8 mouse cellular contexts compared by ENCODE assay signal in genomic region chr7:116531311-116531710, GRCm38 (mm10). TPM values are rescaled to one million over a fixed set of nuclear protein-coding genes. Genes with fewer than 3 reads are reported as not detected.
DNase-seq lines count a peak whose midpoint lies in the region; ATAC-seq and TF ChIP-seq lines count a peak whose summit lies in the region.

No protein-coding gene starts in this region.

- intact Hi-C loops in left cerebral cortex, adult 2 months (cut with DNase I), result loop anchor here (1.0 to 5.0 kb wide), 2 partner anchors 77 to 1571 kb away; no protein-coding TSS in a partner anchor

- peaks cover 69% of the 10 kb centered on the region for H3K36me3 ChIP-seq in hindbrain, embryonic 10.5 days
- H3K36me3 ChIP-seq in midbrain, embryonic 14.5 days (ENCODE audit: control insufficient read depth, insufficient read depth, low read length), result peaks cover 61% of the 10 kb centered on the region

- H3K9ac ChIP-seq in midbrain, embryonic 14.5 days (replicated peaks; ENCODE audit: low read length), result no peak overlapping the region

- H3K4me3 ChIP-seq in hindbrain, embryonic 10.5 days, result no peak overlapping the region
- no peak overlapping the region for H3K4me3 ChIP-seq in left cerebral cortex, adult 2 months
- no peak overlapping the region for H3K4me3 ChIP-seq in midbrain, embryonic 14.5 days (replicated peaks; ENCODE audit: low read depth, low read length)

- H3K4me1 ChIP-seq in hindbrain, embryonic 10.5 days (replicated peaks), result no peaks in the 10 kb centered on the region
- no peaks in the 10 kb centered on the region for H3K4me1 ChIP-seq in midbrain, embryonic 14.5 days (ENCODE audit: control insufficient read depth, insufficient read depth, low read length)

- no peak overlapping the region for H3K4me2 ChIP-seq in midbrain, embryonic 14.5 days (ENCODE audit: low read length)

- TF ChIP-seq CTCF in left cerebral cortex, adult 2 months (IDR thresholded peaks at IDR 0.05), result peak; percentile 73

- DNase-seq in adrenal gland, adult (ENCODE audit: inconsistent age in 2 of 2, low spot score in 1 of 2), result peak; percentile 17 to 79
- DNase-seq in adrenal gland, adult 8-10 months, result no peak
- peak; percentile 77 for DNase-seq in NIH3T3 (ENCODE audit: low read depth)
- peak; percentile 63 for DNase-seq in embryo, embryonic 9.5 days (ENCODE audit: extremely low spot score)
- peak; percentile 35 for DNase-seq in hindbrain, embryonic 10.5 days (ENCODE audit: low spot score)
- peak in 1 of 2 experiments; percentile 24 for DNase-seq in left cerebral cortex, adult 2 months (ENCODE audit: extremely low spot score in 1 of 2, low spot score in 2 of 2)
- peak; percentile 80 for DNase-seq in midbrain, embryonic 14.5 days
- DNase-seq in urinary bladder, postnatal 36 days (ENCODE audit: low spot score in 2 of 2), result no peak

- no peaks in the 10 kb centered on the region for H3K9me3 ChIP-seq in hindbrain, embryonic 10.5 days
- H3K9me3 ChIP-seq in midbrain, embryonic 14.5 days (ENCODE audit: control insufficient read depth, low read length), result no peaks in the 10 kb centered on the region

- WGBS in hindbrain, embryonic 10.5 days, result 82% methylated on average over 4 of the region's 4 CpGs
- 80% methylated on average over 4 of the region's 4 CpGs for WGBS in midbrain, embryonic 14.5 days

- H3K27ac ChIP-seq in hindbrain, embryonic 10.5 days, result no peak overlapping the region
- H3K27ac ChIP-seq in left cerebral cortex, adult 2 months, result no peak overlapping the region
- H3K27ac ChIP-seq in midbrain, embryonic 14.5 days (replicated peaks; ENCODE audit: low read depth, low read length), result no peak overlapping the region

- no peaks in the 10 kb centered on the region for H3K27me3 ChIP-seq in hindbrain, embryonic 10.5 days (ENCODE audit: insufficient read depth, poor library complexity, severe bottlenecking)
- no peaks in the 10 kb centered on the region for H3K27me3 ChIP-seq in midbrain, embryonic 14.5 days (ENCODE audit: control insufficient read depth, insufficient read depth, low read length)

- peak; percentile 58; the same call in 1 of the 2 replicates for ATAC-seq in midbrain, embryonic 14.5 days (ENCODE audit: low FRiP score, low TSS enrichment)

RNA-seq across cellular contexts. Expression of gene Nucb2, which starts 27.1 kb away (rescaled TPM):
- total RNA-seq in adrenal gland, adult 8-10 months (2022), result 10 to 100 TPM; 21.6 to 32.4 (median 27.6) TPM
- polyA plus RNA-seq in hindbrain, embryonic 10.5 days (2016; fragmentation: Nextera tagmentation; extraction: Ambion mirVana), result 9.9 and 12.0 TPM in 2 replicates
- total RNA-seq in left cerebral cortex, adult 2 months (2021), result 10 to 100 TPM; 22.0 to 22.3 TPM
- 25.9 and 30.2 TPM in 2 replicates for polyA plus RNA-seq in midbrain, embryonic 14.5 days (2014; fragmentation: Nextera tagmentation; extraction: Ambion mirVana)

Comparison
In these comparisons a context has a peak if more than half of its experiments do, and no peak if none do; other contexts are left out.
1. DNase-seq: peak in adrenal gland, adult (2 of 2), NIH3T3 (single experiment), embryo, embryonic 9.5 days (single experiment), hindbrain, embryonic 10.5 days (single experiment) and midbrain, embryonic 14.5 days (single experiment); none in adrenal gland, adult 8-10 months (single experiment) and urinary bladder, postnatal 36 days (0 of 2).